Mouse (Mus musculus) CH12.LX (cell line): Measurements from ENCODE around the gene Acbd6. TPM values are rescaled to one million over a fixed set of nuclear protein-coding genes. Genes with fewer than 3 reads are reported as not detected.

Experiments used
- DNase-seq: peaks from one replicate; pipeline ENCODE4 v3.0.0-alpha.2; 2013; ENCODE audit errors: extremely low read depth
- H3K27ac ChIP-seq: 2 replicates; pipeline ENCODE4 v1.5.1; 2012; ENCODE audit warnings: low read depth, mild to moderate bottlenecking, control low read depth, moderate library complexity; ENCODE audit not compliant: insufficient read depth
- H3K27me3 ChIP-seq: replicated peaks from 2 replicates; pipeline ENCODE3; 2012; ENCODE audit warnings: inconsistent platforms
- H3K36me3 ChIP-seq, 2 experiments: replicated peaks in 1 of 2; 2 replicates each; pipeline versions ENCODE3 to v1.6.1; 2012; ENCODE audit warnings: inconsistent platforms in 1 of 2, low read length in 1 of 2, mild to moderate bottlenecking in 1 of 2, mixed read lengths in 1 of 2, moderate library complexity in 1 of 2; ENCODE audit not compliant: control insufficient read depth in 1 of 2, insufficient read depth in 1 of 2
- H3K4me1 ChIP-seq, 2 experiments: 2 replicates each; pipeline ENCODE4 v1.6.1; 2012; ENCODE audit warnings: inconsistent platforms in 1 of 2, moderate library complexity in 1 of 2; ENCODE audit not compliant: insufficient read depth in 2 of 2, control insufficient read depth in 1 of 2
- H3K4me2 ChIP-seq: 2 replicates; pipeline ENCODE4 v1.6.1; 2012; ENCODE audit warnings: low read depth, mild to moderate bottlenecking, control low read depth; ENCODE audit not compliant: poor library complexity, insufficient read depth, severe bottlenecking
- H3K4me3 ChIP-seq, 3 experiments: fragments of 150-350 bp in 1 of 3; sonication (generic) in 1 of 3; replicated peaks in 1 of 3; 2 replicates each; pipeline versions ENCODE3 to v1.5.1; 2011 to 2012; ENCODE audit warnings: low read depth in 2 of 3, low read length in 2 of 3, mild to moderate bottlenecking in 2 of 3, moderate library complexity in 2 of 3, control low read depth in 1 of 3, improper control_type of control experiment in 1 of 3, inconsistent platforms in 1 of 3, mixed read lengths in 1 of 3; ENCODE audit not compliant: poor library complexity in 1 of 3
- H3K79me2 ChIP-seq: replicated peaks from 2 replicates; pipeline ENCODE4 v1.6.1; 2012; ENCODE audit warnings: mild to moderate bottlenecking, moderate library complexity; ENCODE audit not compliant: control insufficient read depth, poor library complexity, insufficient read depth, severe bottlenecking; ENCODE audit errors: extremely low read depth
- H3K9ac ChIP-seq: 2 replicates; pipeline ENCODE4 v1.6.1; 2012; ENCODE audit warnings: low read depth, mild to moderate bottlenecking, control low read depth, moderate library complexity; ENCODE audit not compliant: insufficient read depth
- H3K9me3 ChIP-seq: replicated peaks from 2 replicates; pipeline ENCODE3; 2012; ENCODE audit warnings: low read length, inconsistent platforms, mixed read lengths
- BHLHE40 ChIP-seq: IDR thresholded peaks from 2 replicates; pipeline ENCODE4 v1.6.1; 2011; ENCODE audit warnings: mild to moderate bottlenecking, low read depth, low read length, improper control_type of control experiment
- CHD1 ChIP-seq: IDR thresholded peaks from 2 replicates; pipeline ENCODE4 v1.6.1; 2012; ENCODE audit warnings: low read depth, low read length, improper control_type of control experiment, inconsistent platforms
- CTCF ChIP-seq, 2 experiments: IDR thresholded peaks in 1 of 2; conservative IDR thresholded peaks in 1 of 2; 2 replicates each; pipeline ENCODE4 v1.5.1; 2011 to 2012; ENCODE audit warnings: low read depth in 2 of 2, low read length in 2 of 2, improper control_type of control experiment in 1 of 2, inconsistent platforms in 1 of 2, mild to moderate bottlenecking in 1 of 2, moderate library complexity in 1 of 2
- E2F4 ChIP-seq: IDR thresholded peaks from 2 replicates; pipeline ENCODE4 v1.6.1; 2011; ENCODE audit warnings: low read depth, low read length, improper control_type of control experiment; ENCODE audit not compliant: insufficient replicate concordance
- EP300 ChIP-seq: IDR thresholded peaks from 2 replicates; pipeline ENCODE4 v1.6.1; 2011; ENCODE audit warnings: low read length, improper control_type of control experiment
- GABPA ChIP-seq: IDR thresholded peaks from 2 replicates; pipeline ENCODE4 v1.6.1; 2012; ENCODE audit warnings: low read depth, low read length, improper control_type of control experiment, inconsistent platforms; ENCODE audit not compliant: insufficient replicate concordance
- IRF4 ChIP-seq: IDR thresholded peaks from 2 replicates; pipeline ENCODE4 v1.6.1; 2014; ENCODE audit warnings: low read depth, mild to moderate bottlenecking, inconsistent platforms, low read length, improper control_type of control experiment
- JUN ChIP-seq: IDR thresholded peaks from 2 replicates; pipeline ENCODE4 v1.6.1; 2011; ENCODE audit warnings: low read depth, mild to moderate bottlenecking, low read length, improper control_type of control experiment, moderate library complexity; ENCODE audit not compliant: insufficient read depth
- MAX ChIP-seq: IDR thresholded peaks from 2 replicates; pipeline ENCODE4 v1.6.1; 2011; ENCODE audit warnings: low read length, improper control_type of control experiment
- MAZ ChIP-seq: IDR thresholded peaks from 2 replicates; pipeline ENCODE4 v1.6.1; 2012; ENCODE audit warnings: low read depth, mild to moderate bottlenecking, inconsistent platforms, low read length, improper control_type of control experiment, moderate library complexity
- NELFE ChIP-seq: IDR thresholded peaks from 2 replicates; pipeline ENCODE4 v1.6.1; 2011; ENCODE audit warnings: low read depth, low read length, improper control_type of control experiment
- NRF1 ChIP-seq: IDR thresholded peaks from 2 replicates; pipeline ENCODE4 v1.6.1; 2014; ENCODE audit warnings: low read depth, mild to moderate bottlenecking, inconsistent platforms, low read length, improper control_type of control experiment, moderate library complexity
- PAX5 ChIP-seq: IDR thresholded peaks from 2 replicates; pipeline ENCODE4 v1.6.1; 2012; ENCODE audit warnings: low read length, inconsistent platforms, mixed read lengths
- SIN3A ChIP-seq: IDR thresholded peaks from 2 replicates; pipeline ENCODE4 v1.6.1; 2012; ENCODE audit warnings: low read length, improper control_type of control experiment, inconsistent platforms
- TCF12 ChIP-seq: IDR thresholded peaks from 2 replicates; pipeline ENCODE4 v1.6.1; 2014; ENCODE audit warnings: low read depth, mild to moderate bottlenecking, inconsistent platforms, low read length, improper control_type of control experiment
- USF2 ChIP-seq: conservative IDR thresholded peaks from 2 replicates; pipeline ENCODE4 v1.6.1; 2011; ENCODE audit warnings: low read depth, low read length, improper control_type of control experiment
- ZKSCAN1 ChIP-seq: IDR thresholded peaks from 2 replicates; pipeline ENCODE4 v1.6.1; 2012; ENCODE audit warnings: low read depth, inconsistent platforms, low read length, improper control_type of control experiment, borderline replicate concordance
- ZMIZ1 ChIP-seq: IDR thresholded peaks from 2 replicates; pipeline ENCODE4 v1.6.1; 2012; ENCODE audit warnings: low read depth, mild to moderate bottlenecking, inconsistent platforms, low read length, improper control_type of control experiment
- dilution Hi-C: fragments of 300-500 bp; cut with MboI; formaldehyde crosslinking; loops from 2 replicates; pipeline ENCODE4 v1.14.3; 2020; ENCODE audit warnings: low sequenced_read_pairs; ENCODE audit not compliant: extremely low pct_unique_long_range_greater_than_20kb, extremely low pct_ligation_motif_present
- in situ Hi-C: fragments of 300-500 bp; cut with MboI; formaldehyde crosslinking; loops from 3 replicates; pipeline ENCODE4 v1.14.3; 2019; ENCODE audit warnings: low sequenced_read_pairs, low pct_ligation_motif_present, low pct_unique_long_range_greater_than_20kb, mixed read lengths
- polyA plus RNA-seq: library from polyadenylated mRNA; unstranded; fragments of >175 nt; gene quantifications from 2 replicates; pipeline ENCODE4 v1.2.1, GENCODE M21; 2012; ENCODE audit warnings: low read depth; ENCODE audit not compliant: insufficient read length
- total RNA-seq, 2 experiments: library from RNA; depleted of rRNA; stranded (reverse); fragments of 300-350 nt in 1 of 2; fragments of >200 nt in 1 of 2; gene quantifications; 2 replicates each; pipeline ENCODE4 v1.2.3; 2012 to 2014

Acbd6 gene
- total and polyA plus RNA-seq, 3 experiments, result 51.9 to 97.8 (median 74.4) TPM

DNA sequence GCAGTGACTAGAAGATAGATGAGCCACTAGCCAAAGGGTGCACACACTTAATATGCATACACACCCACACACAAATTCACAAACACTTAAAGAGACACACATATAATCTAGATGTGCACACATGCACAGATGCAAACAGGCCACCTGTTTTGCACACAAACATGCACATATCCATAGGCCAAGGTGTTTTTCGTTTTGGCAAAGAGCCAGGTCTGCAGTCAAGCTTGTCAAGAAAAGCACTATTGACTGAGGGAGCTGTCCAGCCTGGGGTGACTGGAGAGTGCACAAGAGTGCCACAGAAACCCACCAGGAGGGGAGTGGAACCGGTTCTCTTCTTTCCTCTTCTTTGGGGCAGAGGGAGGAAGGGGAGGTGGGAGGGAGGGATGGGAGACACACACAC is 173.2 kb downstream of the Acbd6 start:
- Histone ChIP-seq H3K36me3 (no peaks in the 10 kb centered on the region), H3K4me1 (no peaks in the 10 kb centered on the region), H3K9ac (no peak overlapping the region), H3K9me3 (peaks cover 4% of the 10 kb centered on the region), H3K79me2 (no peaks in the 10 kb centered on the region; the same call in 1 of the 2 replicates), H3K4me3 (no peak overlapping the region), H3K27ac (no peak overlapping the region), H3K27me3 (peaks cover 24% of the 10 kb centered on the region), H3K4me2 (no peak overlapping the region)
- DNase-seq, result no peak
- dilution Hi-C loops, result no loop called here
- in situ Hi-C loops, result no loop called here
- TF ChIP-seq CTCF (conservative IDR thresholded peaks at IDR 0.05 in 1 of 2, IDR thresholded peaks at IDR 0.05 in 1 of 2; ENCODE audit: low read depth in 2 of 2, low read length in 2 of 2) (no peak), NRF1 (no peak), TCF12 (no peak), ZMIZ1 (no peak), GABPA (no peak), CHD1 (no peak), MAZ (no peak), EP300 (no peak), MAX (no peak), PAX5 (no peak), ZKSCAN1 (no peak), E2F4 (no peak)
- TF ChIP-seq, all 38 proteins: peak for 0

DNA sequence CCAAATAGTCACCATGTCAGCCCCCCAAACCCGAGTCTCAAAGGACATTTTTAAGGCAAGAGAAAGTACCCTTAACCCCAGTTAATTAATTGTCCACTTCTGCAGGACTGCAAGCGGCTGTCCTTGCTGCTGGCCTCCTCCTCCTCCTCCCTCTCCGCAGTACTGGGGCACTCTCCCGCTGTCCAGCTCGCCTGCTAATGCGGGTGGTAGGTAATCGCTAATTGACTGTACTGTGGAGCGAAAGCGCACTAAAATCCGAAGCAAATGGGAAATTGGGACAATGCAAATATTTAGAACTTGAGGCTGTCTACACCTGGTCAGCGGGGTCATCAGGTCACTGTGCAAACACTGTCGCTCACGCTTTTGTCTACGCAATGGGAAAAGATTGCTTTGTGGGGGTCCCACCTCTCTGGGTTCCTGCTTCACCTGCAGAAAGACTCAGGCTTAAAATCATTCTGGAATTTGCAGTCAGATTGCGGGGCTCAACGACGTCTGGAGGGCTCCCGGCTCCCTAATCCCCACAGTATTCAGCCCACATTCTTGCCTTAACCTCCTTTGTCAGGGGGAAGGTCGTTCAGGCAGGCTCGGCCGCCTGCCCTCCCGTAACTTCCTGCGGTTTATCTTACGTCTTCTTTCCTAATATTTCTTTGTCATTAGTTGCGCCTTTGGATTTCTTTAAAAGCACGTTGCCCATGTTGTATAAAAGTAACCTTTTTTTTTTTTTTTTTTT is 178.3 kb downstream of the Acbd6 start:
- Histone ChIP-seq H3K4me3 (no peak overlapping the region), H3K27me3 (peaks cover 45% of the 10 kb centered on the region), H3K4me1 (no peaks in the 10 kb centered on the region), H3K79me2 (no peaks in the 10 kb centered on the region; the same call in 1 of the 2 replicates), H3K27ac (no peak overlapping the region), H3K4me2 (no peak overlapping the region), H3K9me3 (peaks cover 20% of the 10 kb centered on the region), H3K9ac (no peak overlapping the region), H3K36me3 (no peaks in the 10 kb centered on the region)
- in situ Hi-C loops, result no loop called here
- TF ChIP-seq SIN3A (no peak), JUN (no peak), USF2 (no peak), IRF4 (no peak), BHLHE40 (no peak), NELFE (no peak)
- no peak for DNase-seq
- dilution Hi-C loops, result no loop called here
